Mouse (Mus musculus) hindbrain, embryonic 12.5 days (tissue): Measurements from ENCODE around the gene Ttc3. TPM values are rescaled to one million over a fixed set of nuclear protein-coding genes. Genes with fewer than 3 reads are reported as not detected.
"Not testable (repeated sequence)": the region's sequence is repeated elsewhere in the genome, so short reads cannot be mapped to it uniquely, and the experiment has no call there.

Source experiments
- ATAC-seq: fragments of 200-750 bp; cut with Nextera tagmentation; 2 replicates; pipeline ENCODE4 v1.8.0; 2017; ENCODE audit warnings: moderate TSS enrichment; ENCODE audit not compliant: low FRiP score
- H3K27ac ChIP-seq: fragments of 300-500 bp; sonication (generic); 2 replicates; pipeline ENCODE4 v1.5.1; 2016; ENCODE audit warnings: mild to moderate bottlenecking
- H3K27me3 ChIP-seq: fragments of 300-500 bp; sonication (generic); 2 replicates; pipeline ENCODE4 v1.6.1; 2016; ENCODE audit warnings: mild to moderate bottlenecking
- H3K36me3 ChIP-seq: fragments of 300-500 bp; sonication (generic); 2 replicates; pipeline ENCODE4 v1.6.1; 2016; ENCODE audit warnings: mild to moderate bottlenecking
- H3K4me1 ChIP-seq: fragments of 300-500 bp; sonication (generic); 2 replicates; pipeline ENCODE4 v1.6.1; 2016
- H3K4me2 ChIP-seq: fragments of 300-500 bp; sonication (generic); replicated peaks from 2 replicates; pipeline ENCODE4 v1.6.1; 2016; ENCODE audit warnings: mild to moderate bottlenecking
- H3K4me3 ChIP-seq: fragments of 300-500 bp; sonication (generic); 2 replicates; pipeline ENCODE4 v1.5.1; 2016; ENCODE audit warnings: mild to moderate bottlenecking
- H3K9ac ChIP-seq: fragments of 300-500 bp; sonication (generic); 2 replicates; pipeline ENCODE4 v1.6.1; 2016; ENCODE audit warnings: mild to moderate bottlenecking, moderate library complexity
- H3K9me3 ChIP-seq: fragments of 300-500 bp; sonication (generic); replicated peaks from 2 replicates; pipeline ENCODE4 v1.6.1; 2016; ENCODE audit warnings: mild to moderate bottlenecking
- WGBS: fragments of 180-500 bp; shearing (Covaris S2); methylation state at CpG from one replicate; pipeline ENCODE4 v1.1.7; 2016; 5-methylcytosine and 5-hydroxymethylcytosine counted together
- polyA plus RNA-seq: library from polyadenylated mRNA; unstranded; fragments of >200 nt; fragmentation: Nextera tagmentation; extraction: Ambion mirVana; gene quantifications from 2 replicates; pipeline ENCODE4 v1.2.1, GENCODE M21; 2016

The Ttc3 gene
- polyA plus RNA-seq, result 609 and 686 TPM in 2 replicates

GRCm38 (mm10) chr16:94370173-94370914 is at the start of gene Ttc3:
Ttc3 (plus strand) TSS chr16:94370618.
- under 1% methylated on average over 74 of the region's 79 CpGs for WGBS
- Histone ChIP-seq H3K27ac (peak within 1 kb of the TSS; percentile 99), H3K4me2 (peak within 1 kb of the TSS; percentile 72), H3K9me3 (no peaks in the 10 kb centered on the region), H3K4me1 (peaks cover 33% of the 10 kb centered on the region), H3K4me3 (peak within 1 kb of the TSS; percentile 93), H3K27me3 (no peaks in the 10 kb centered on the region), H3K36me3 (0 out of 2 replicates have a peak, but pooled peaks cover 4% of the 10 kb centered on the region), H3K9ac (peak within 1 kb of the TSS; percentile 98)
- ATAC-seq, result peak; percentile 81

DNA sequence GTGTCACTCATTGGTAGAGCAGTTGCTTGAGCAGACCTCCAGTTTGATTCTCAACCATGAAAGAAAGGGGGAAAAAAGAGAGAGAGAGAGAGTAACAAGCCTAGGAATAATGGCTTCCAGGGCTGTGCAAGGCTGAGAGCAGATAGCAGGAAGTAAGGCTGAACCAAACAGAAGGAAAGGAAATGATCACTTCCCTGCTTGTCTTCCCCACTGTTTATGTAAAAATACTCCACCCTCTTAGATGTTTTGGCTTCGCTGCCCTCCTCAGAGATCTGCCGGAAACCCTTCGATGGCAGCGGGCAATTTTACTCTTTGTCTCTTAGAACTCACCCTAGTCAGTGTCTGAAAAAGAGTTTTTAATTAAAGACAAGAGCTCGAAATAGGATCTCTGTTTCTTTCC is 46.7 kb upstream of the Ttc3 start:
- no peak overlapping the region for H3K4me2 ChIP-seq
- no peak overlapping the region for H3K9ac ChIP-seq
- H3K27me3 ChIP-seq, result peaks cover 33% of the 10 kb centered on the region
- ATAC-seq, result no peak
- no peaks in the 10 kb centered on the region for H3K9me3 ChIP-seq
- no peaks in the 10 kb centered on the region for H3K36me3 ChIP-seq
- H3K4me1 ChIP-seq, result peaks cover 10% of the 10 kb centered on the region
- no peak overlapping the region for H3K27ac ChIP-seq
- 67% methylated on average over 5 of the region's 5 CpGs for WGBS
- H3K4me3 ChIP-seq, result no peak overlapping the region

DNA sequence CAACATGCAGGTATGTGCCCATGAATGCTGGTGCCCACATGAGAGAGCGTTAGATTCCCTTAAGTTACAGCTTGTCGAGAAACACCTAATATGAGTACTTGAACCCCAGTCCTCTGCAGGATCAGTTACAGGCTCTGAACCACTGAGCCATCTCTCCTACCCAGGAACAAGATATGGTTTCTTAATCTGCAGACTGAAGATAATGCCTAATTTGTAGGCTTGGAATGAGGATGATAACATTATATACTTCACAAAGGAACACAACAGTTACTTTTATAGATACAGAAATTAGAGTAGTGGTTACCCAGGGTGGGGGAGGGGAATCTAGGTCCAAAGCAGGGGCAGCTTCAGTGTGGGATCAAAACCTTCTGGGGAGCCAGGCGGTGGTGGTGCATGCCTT is 44.4 kb upstream of the Ttc3 start:
- no peak overlapping the region for H3K9ac ChIP-seq
- no peak overlapping the region for H3K4me3 ChIP-seq
- H3K27me3 ChIP-seq, result peaks cover 48% of the 10 kb centered on the region
- no peak overlapping the region for H3K4me2 ChIP-seq
- H3K36me3 ChIP-seq, result no peaks in the 10 kb centered on the region
- ATAC-seq, result no peak
- peaks cover 21% of the 10 kb centered on the region for H3K4me1 ChIP-seq
- no peaks in the 10 kb centered on the region for H3K9me3 ChIP-seq
- H3K27ac ChIP-seq, result no peak overlapping the region
- 93% methylated on average over 3 of the region's 3 CpGs for WGBS

- peak within 1 kb of the TSS; percentile 37 for H3K4me3 ChIP-seq
- H3K36me3 ChIP-seq, result no peaks in the 10 kb centered on the region
- no peak within 1 kb of the TSS for H3K27ac ChIP-seq
- WGBS, result 1% methylated on average over 61 of the region's 63 CpGs
- peak within 1 kb of the TSS; percentile 58 for H3K4me2 ChIP-seq
- H3K4me1 ChIP-seq, result peaks cover 21% of the 10 kb centered on the region
- H3K9ac ChIP-seq, result peak within 1 kb of the TSS; percentile 56
- peak; percentile 57; the same call in 1 of the 2 replicates for ATAC-seq
- H3K9me3 ChIP-seq, result no peaks in the 10 kb centered on the region
- peaks cover 48% of the 10 kb centered on the region for H3K27me3 ChIP-seq
Observed at GRCm38 (mm10) chr16:94327781-94328711, 42.4 kb upstream of the Ttc3 start, which contains the start of gene Ripply3. Ripply3 (plus strand) TSS chr16:94328420.

GRCm38 (mm10) chr16:94328881-94329867 is 41.2 kb upstream of the Ttc3 start:
- Histone ChIP-seq H3K27me3 (peaks cover 48% of the 10 kb centered on the region), H3K9me3 (no peaks in the 10 kb centered on the region), H3K36me3 (no peaks in the 10 kb centered on the region), H3K4me1 (peaks cover 21% of the 10 kb centered on the region), H3K4me2 (peak overlapping the region; percentile 58), H3K27ac (no peak overlapping the region), H3K4me3 (peak overlapping the region; percentile 37), H3K9ac (no peak overlapping the region; the same call in 1 of the 2 replicates)
- ATAC-seq, result peak; percentile 55
- 9% methylated on average over 25 of the region's 25 CpGs for WGBS

GRCm38 (mm10) chr16:94330429-94330828 is 40.0 kb upstream of the Ttc3 start:
- no peak overlapping the region for H3K27ac ChIP-seq
- ATAC-seq, result peak; percentile 61
- WGBS, result 54% methylated on average over 5 of the region's 5 CpGs

GRCm38 (mm10) chr16:94331233-94331885 is 39.1 kb upstream of the Ttc3 start:
- Histone ChIP-seq H3K4me1 (peaks cover 21% of the 10 kb centered on the region), H3K4me3 (no peak overlapping the region), H3K27ac (no peak overlapping the region), H3K9ac (no peak overlapping the region), H3K4me2 (no peak overlapping the region), H3K27me3 (peaks cover 37% of the 10 kb centered on the region), H3K36me3 (no peaks in the 10 kb centered on the region), H3K9me3 (no peaks in the 10 kb centered on the region)
- ATAC-seq, result no peak
- WGBS, result 82% methylated on average over 9 of the region's 9 CpGs

More at GRCm38 (mm10) chr16:94330429-94330828, 40.0 kb upstream of the Ttc3 start:
- no peaks in the 10 kb centered on the region for H3K36me3 ChIP-seq
- H3K9ac ChIP-seq, result no peak overlapping the region
- H3K4me2 ChIP-seq, result no peak overlapping the region
- no peak overlapping the region for H3K4me3 ChIP-seq
- H3K9me3 ChIP-seq, result no peaks in the 10 kb centered on the region
- H3K4me1 ChIP-seq, result peaks cover 21% of the 10 kb centered on the region
- peaks cover 45% of the 10 kb centered on the region for H3K27me3 ChIP-seq

DNA sequence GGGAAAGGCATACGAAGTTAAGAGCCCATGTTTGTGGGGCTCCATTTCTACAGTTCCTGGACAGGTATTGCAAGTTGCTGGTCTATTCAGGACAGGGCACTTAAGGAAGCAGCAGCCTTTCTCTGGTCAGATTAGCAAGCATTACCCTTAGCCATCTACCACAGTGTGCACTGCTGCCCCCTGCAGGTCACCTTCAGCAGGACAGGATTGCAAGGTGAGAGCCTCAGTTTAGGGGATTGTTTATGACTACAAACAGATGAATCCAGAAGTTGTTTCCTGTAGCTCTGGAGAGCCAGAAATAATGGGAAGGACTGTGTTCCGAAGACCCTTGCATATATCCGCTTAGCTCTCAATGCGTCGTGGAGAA is 38.5 kb upstream of the Ttc3 start:
- WGBS, result 58% methylated on average over 5 of the region's 5 CpGs
- no peak overlapping the region for H3K4me2 ChIP-seq
- H3K4me1 ChIP-seq, result peaks cover 21% of the 10 kb centered on the region
- no peak overlapping the region for H3K9ac ChIP-seq
- H3K9me3 ChIP-seq, result no peaks in the 10 kb centered on the region
- ATAC-seq, result no peak
- H3K27ac ChIP-seq, result no peak overlapping the region
- no peak overlapping the region for H3K4me3 ChIP-seq
- H3K36me3 ChIP-seq, result no peaks in the 10 kb centered on the region
- peaks cover 33% of the 10 kb centered on the region for H3K27me3 ChIP-seq

DNA sequence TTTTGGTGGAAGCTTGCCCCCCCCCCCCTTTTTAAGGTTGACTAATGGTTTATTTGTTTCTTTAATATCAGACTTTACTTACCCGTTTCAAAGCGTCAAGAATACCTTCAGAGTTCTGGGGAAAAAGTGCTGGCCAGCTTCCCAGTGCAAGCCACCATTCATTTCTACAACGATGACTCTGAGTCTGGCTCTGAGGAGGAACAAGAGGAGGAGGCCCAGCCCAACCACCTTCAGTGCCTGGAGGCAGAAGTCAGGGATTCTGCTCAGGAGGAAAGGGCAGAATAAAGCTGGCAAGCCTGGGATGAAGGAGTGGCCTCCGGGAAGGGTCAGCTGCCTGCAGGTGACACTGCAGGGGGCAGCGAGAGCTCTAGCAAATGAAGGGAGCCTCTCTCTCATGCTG is 34.8 kb upstream of the Ttc3 start:
- H3K9me3 ChIP-seq, result no peaks in the 10 kb centered on the region
- H3K9ac ChIP-seq, result no peak overlapping the region
- H3K27ac ChIP-seq, result no peak overlapping the region
- no peaks in the 10 kb centered on the region for H3K27me3 ChIP-seq
- H3K4me2 ChIP-seq, result no peak overlapping the region
- 39% methylated on average over 5 of the region's 5 CpGs for WGBS
- ATAC-seq, result no peak
- H3K4me1 ChIP-seq, result no peaks in the 10 kb centered on the region
- H3K36me3 ChIP-seq, result no peaks in the 10 kb centered on the region
- H3K4me3 ChIP-seq, result no peak overlapping the region

- 93% methylated on average over 20 of the region's 22 CpGs for WGBS
- not testable (repeated sequence) for ATAC-seq, H3K4me2 ChIP-seq, H3K27me3 ChIP-seq, H3K36me3 ChIP-seq, H3K9ac ChIP-seq, H3K4me1 ChIP-seq, H3K9me3 ChIP-seq, H3K27ac ChIP-seq, H3K4me3 ChIP-seq
Observed at GRCm38 (mm10) chr16:94339164-94340160, 31.0 kb upstream of the Ttc3 start.
